Mouse (Mus musculus) spleen, postnatal 10 days (tissue): ENCODE data around the gene Fam186b.
"Not testable (repeated sequence)": the region's sequence is repeated elsewhere in the genome, so short reads cannot be mapped to it uniquely, and the experiment has no call there.

Experiments used
- DNase-seq, 2 experiments: peaks; one replicate each; pipeline ENCODE4 v3.0.0; 2021 to 2022; ENCODE audit warnings: low spot score in 2 of 2

The Fam186b gene

DNA sequence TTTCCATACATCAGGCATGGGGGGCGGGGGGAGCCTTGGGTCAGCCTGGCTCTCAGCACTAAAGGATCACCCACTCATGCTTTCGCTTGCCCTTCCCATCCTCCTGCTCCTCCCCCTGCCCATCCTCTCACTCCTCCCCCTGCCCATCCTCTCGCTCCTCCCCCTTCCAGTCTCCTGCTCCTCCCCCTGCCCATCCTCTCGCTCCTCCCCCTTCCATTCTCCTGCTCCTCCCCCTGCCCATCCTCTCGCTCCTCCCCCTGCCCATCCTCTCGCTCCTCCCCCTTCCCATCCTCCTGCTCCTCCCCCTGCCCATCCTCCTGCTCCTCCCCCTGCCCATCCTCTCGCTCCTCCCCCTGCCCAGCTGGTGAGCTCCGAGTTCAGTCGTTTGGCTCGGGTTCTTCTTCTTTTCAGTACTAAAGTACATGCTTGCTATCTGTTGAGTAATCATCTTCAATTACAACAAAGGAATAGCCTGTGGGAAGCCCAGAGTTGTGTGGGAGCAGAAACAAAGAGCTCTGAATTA, 35.9 kb downstream of the Fam186b start:
- peak in 1 of 2 experiments; percentile 69 for DNase-seq

DNA sequence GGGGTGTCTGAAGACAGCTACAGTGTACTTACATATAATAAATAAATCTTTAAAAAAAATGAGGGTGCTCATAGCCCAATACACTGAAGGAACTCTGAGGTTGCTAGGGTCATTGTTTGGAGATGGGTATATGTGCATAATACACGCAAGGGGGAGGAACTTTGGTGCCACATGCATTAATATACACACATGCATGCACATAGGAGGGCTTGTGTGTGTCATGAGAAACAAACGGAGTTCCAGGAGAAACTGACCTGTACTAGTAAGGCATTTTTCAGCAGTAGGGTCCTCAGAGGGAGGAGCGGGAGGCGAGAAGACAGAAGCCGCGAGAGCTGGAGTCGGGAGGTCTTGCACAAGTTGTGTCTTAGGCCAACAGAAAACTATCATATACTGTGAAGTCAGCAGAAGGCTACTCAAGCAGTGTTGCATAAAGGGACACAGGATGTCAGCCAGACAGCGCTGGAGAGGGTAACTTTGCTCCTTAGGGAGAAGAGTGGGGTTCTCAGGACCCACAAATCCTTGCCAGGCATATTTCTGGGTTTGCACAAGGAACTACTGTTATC, 36.4 kb downstream of the Fam186b start:
- DNase-seq, result no peak

DNA sequence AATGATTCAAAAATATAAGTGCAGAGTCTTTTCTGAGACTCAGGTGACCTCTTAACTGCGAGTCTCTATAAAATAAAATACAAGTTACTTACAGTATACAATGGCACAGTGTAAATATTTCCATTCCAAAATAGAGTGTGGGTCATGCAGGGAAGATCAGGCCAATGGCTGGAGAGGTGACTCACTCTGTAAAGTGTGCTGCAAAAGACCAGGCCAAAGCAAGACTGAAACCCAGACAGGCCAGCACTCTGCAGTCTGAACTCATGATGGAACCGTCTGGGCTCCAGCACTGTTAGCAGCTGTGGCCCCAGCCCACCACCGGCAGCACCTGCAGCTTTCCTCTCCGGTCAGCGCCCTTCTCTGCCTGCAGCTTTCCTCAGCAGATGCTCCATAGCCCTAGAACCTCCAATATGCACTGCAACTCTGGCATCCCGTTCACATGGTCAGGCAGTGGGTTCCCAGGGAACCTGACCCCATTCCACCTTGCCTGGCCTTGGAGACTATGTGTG, 40.4 kb downstream of the Fam186b start:
- no peak for DNase-seq

- DNase-seq, result no peak
Observed at GRCm38 (mm10) chr15:99254477-99255005, 41.1 kb downstream of the Fam186b start.

DNA sequence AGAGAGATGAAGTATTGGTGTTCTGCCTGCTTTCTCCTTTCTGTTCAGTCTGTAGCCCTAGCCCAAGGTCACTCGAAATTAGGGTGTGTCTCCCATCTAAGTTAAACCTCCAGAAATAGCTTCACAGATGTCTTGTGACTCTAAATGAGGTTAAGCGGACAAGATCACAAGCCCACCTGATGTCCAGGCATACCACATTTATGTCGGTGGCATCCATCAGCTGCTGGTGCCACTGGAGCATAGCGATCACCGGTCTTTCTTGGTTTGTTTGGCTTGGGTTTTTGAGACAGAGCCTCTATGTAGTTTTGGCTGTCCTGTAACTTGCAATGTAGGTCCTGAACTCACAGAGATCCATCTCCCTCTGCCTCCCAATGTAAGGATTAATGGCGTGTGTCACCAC, 41.9 kb downstream of the Fam186b start:
- no peak for DNase-seq

DNA sequence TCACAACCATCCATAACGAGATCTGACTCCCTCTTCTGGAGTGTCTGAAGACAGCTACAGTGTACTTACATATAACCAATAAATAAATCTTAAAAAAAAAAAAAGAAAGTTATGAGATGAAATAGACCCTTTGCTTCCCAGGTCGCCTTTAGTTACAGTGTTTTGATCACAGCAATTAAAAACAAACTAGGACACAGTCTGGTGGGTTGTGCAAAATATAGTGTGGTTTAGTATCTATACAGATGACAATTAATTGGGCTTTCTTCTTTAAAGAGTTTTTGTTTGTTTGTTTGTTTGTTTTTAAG, 42.6 kb downstream of the Fam186b start:
- DNase-seq, result not testable (repeated sequence)

DNA sequence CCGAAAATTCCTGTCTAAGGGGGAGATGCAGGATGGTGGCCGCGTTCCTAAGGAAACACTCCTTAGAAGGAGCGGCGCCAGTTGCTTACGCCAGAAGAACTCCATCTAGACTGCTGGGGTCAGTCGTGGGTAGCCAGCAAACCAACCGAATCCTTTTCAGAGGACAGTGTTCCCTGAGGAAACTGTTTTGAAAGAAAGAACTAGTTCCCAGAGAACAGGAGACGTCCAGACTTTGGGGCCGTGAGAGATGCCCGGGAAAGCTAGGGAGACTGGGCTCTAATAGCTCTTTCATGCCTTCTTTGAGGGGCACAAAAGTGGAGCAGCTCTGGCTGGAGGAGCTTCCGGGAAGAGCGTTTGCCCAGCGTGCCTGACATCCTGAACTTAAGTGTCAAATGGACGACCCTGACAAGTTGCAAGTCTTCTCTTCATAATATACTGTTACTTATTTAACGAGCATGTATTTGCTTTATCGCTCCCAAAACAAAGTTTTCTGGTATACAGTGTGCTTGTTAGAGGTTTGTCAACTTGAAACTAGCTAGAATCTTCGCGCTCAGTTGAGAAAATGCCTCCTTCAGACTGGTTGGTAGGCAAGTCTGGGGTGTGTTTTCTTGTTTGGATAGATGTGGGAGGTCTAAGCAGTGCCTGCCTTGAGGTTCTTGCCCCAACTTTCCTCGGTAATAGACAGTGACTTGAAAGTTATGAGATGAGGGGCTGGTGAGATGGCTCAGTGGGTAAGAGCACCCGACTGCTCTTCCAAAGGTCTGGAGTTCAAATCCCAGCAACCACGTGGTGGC, 43.1 kb downstream of the Fam186b start:
- no peak for DNase-seq

DNA sequence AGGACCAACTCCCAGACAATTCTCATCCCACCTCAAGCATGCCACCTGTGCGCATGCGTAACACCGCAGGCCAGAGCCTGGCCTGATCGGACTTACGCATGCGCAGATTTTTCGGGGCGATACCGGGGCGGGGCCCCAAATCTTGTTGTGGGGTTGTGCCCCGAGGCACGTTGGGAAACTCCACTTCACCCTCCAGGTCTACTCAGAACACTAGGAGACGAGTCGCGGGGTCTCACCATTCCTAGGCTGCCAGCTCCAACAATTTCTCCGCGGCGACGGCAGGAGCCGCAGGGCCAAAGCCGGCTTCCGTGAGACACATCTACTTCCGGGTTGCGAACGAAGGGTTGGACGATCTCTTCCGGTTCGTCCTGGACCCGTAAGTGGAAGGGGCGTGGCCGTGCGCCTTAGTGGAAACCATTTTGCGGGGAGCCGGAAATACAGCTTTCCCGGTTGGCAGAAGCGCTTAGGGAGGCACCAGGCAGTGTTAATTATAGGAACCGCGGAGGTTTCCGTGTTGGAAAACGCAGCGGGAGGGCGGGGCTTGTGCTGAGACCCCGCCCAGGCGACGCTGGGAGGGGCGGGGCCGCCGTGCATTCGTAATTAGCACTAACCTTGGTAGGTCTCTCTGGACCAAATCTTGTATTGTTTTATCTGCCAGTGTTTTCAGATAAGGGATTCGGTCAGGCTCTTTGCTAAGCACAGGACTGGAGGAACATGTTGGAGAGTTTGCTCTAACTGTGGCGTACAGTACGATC, 43.9 kb downstream of the Fam186b start, which contains the start of gene Mcrs1:
Gene Mcrs1 (minus strand): TSS at position 336 of the 755 bp plus-strand sequence.
- peak; percentile 95 to 97 for DNase-seq

DNA sequence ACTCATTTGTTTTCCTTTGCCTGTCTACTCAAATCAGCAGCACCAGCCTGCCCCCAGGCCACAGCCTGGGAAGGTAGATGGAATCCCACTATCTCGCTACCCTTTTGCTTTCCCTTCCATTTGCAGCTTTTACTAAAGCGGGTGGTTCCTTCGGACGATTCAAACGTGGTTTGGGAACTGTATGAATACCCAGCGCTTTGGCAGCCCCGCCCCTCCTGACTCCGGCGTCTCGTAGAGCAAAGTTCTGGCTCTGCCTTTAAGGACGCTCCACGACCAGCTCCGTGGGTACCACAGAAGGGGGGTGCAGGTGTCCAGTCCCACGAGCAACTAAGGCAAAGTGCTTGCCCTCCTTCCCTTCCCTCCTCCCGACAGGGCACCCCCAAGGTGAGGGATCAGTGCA, 44.6 kb downstream of the Fam186b start:
- peak in 1 of 2 experiments; percentile 47 for DNase-seq

- no peak for DNase-seq
Observed at GRCm38 (mm10) chr15:99249938-99250337, 45.8 kb downstream of the Fam186b start.

DNA sequence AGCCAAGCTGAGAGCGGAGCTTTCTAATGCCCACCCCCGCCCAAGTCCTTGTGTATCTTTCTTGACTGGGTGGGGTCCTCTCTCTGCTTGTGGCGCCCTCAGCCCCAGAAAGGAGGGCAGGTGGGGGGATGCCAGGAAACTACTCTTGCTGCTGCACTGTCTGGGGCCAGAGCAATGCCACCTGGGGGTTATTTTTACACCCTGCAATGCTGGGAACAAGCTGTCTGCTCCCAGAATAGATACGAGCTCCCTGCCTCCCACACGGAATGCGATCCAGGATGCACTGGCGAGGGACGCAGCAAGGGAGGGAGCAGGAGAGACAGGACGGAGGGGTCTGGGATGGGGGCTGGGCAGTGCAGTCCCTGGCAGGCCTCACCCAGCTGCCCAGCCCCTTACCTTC, 46.7 kb downstream of the Fam186b start:
- no peak for DNase-seq

- DNase-seq, result not testable (repeated sequence)
Observed at GRCm38 (mm10) chr15:99246736-99247135, 49.0 kb downstream of the Fam186b start.

- DNase-seq, result no peak
Observed at GRCm38 (mm10) chr15:99242045-99242444, 53.6 kb downstream of the Fam186b start.

DNA sequence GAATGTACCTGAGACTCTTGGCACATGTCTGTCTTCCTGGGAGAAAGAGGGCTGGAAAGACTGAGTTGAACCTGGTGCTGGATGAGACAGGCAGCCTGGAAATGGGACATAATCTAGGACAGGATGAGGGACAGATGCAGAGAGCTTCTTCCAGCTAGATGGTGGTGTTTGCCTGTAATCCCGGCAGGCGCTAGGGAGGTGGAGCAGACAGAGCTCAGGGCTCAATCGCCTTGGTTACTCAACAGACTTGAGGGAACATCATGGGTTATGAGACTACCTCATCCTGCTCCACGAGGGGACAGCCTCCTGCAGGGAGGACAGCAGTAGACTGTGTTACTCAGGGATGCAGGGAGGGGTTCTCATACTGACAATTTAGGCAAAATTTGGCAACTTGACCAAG, 54.4 kb downstream of the Fam186b start:
- DNase-seq, result no peak

- no peak for DNase-seq
Observed at GRCm38 (mm10) chr15:99240129-99240528, 55.6 kb downstream of the Fam186b start.

DNA sequence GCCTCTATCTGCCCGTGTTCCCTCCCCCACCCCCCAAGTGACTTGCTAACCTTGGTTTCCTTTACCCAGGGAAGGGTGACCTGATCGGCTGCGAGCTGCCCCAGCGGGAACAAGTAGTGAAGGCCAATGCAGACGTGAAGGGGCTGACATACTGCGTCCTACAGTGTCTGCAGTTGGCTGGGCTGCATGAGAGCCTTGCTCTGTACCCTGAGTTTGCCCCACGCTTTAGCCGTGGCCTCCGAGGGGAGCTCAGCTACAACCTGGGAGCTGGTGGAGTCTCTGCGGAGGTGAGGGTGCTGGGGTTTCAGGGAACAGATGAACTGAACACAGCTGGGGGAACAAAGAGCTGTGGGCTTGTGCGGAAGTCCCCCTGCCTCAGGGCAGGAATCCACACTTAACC, 57.7 kb downstream of the Fam186b start:
- no peak for DNase-seq

DNA sequence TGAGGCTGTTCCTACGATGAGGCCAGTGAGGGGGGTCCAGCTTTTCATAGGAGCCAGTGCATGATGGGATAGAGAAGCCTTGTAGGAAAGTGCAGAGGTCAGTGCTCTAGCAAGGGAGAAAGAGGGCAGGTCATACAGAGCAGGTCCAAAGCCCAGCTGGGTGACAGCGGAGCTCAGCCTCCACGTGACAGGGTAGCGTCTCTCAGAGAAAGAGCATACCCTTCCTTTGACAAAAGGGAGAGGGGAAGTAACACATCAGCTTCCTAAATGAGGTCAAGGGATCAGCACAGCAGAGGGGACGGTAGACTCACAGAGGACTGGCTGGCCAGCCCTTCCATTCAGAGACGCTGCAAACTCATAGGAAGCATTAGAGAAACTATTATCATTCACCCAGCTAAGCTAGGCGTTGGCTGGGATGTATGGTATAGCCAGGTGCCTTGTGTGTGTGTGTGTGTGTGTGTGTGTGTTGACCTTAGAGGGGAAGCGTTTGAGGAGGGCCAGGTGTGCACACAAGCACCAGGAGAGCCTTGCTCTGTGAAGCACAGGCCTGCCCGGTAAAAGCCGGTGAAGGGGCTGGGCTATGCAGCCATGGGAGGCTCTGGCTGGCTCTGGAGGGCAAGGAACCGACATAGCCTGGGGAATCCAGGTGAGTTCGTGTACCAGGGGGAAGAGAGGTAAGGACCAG, 61.2 kb downstream of the Fam186b start:
- DNase-seq, result no peak

DNA sequence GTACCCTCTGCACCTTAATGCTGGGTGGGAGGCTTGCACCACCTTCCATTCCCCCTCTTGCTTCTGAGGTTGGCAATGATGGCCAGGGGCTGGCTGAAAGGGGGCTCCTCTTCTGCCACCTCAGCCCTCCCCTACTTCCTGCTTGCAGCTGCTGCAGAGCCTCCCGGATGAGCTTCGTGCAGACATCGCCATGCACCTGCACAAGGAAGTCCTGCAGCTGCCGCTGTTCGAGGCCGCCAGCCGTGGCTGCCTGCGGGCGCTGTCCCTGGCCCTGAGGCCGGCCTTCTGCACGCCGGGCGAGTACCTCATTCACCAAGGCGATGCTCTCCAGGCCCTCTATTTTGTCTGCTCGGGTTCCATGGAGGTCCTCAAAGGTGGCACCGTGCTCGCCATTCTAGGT, 62.0 kb downstream of the Fam186b start:
- DNase-seq, result peak in 1 of 2 experiments; percentile 43

DNA sequence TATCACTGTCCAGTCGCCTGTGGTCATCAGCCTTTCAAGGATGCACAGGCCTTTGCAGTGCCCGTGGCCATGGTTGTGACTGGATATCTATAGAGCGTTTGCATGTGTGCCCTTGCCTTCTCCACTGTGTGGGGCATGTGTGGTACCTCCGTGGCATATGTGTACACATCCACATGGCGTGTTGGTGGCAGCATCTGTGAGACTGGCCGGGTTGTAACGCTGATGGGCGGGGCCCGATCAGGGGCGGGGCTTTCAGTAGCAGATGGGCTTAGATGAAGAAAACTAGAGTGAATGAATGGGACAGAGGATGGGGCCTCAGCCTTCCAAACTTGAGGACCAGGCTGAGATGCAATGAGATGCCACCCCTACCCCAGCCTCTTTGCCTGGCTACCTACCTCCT, 63.7 kb downstream of the Fam186b start:
- DNase-seq, result no peak

GRCm38 (mm10) chr15:99226090-99226489, 69.6 kb downstream of the Fam186b start:
- no peak for DNase-seq

- no peak for DNase-seq
Observed at GRCm38 (mm10) chr15:99225081-99225810, 70.4 kb downstream of the Fam186b start.
